Mouse (Mus musculus) layer of hippocampus, postnatal 10 days (tissue): ENCODE measurements around the gene Igf2r. TPM values are rescaled to one million over a fixed set of nuclear protein-coding genes. Genes with fewer than 3 reads are reported as not detected.

Experiments used
- DNase-seq, 2 experiments: peaks; one replicate each; pipeline ENCODE4 v3.0.0; 2021; ENCODE audit warnings: low spot score in 2 of 2
- total RNA-seq, 2 experiments: library from RNA; stranded (reverse); gene quantifications; 2 replicates each; pipeline ENCODE4 v1.2.3; 2021

The Igf2r gene
- total RNA-seq, 2 experiments from 2014 or later: 25.5 to 27.7 TPM

DNA sequence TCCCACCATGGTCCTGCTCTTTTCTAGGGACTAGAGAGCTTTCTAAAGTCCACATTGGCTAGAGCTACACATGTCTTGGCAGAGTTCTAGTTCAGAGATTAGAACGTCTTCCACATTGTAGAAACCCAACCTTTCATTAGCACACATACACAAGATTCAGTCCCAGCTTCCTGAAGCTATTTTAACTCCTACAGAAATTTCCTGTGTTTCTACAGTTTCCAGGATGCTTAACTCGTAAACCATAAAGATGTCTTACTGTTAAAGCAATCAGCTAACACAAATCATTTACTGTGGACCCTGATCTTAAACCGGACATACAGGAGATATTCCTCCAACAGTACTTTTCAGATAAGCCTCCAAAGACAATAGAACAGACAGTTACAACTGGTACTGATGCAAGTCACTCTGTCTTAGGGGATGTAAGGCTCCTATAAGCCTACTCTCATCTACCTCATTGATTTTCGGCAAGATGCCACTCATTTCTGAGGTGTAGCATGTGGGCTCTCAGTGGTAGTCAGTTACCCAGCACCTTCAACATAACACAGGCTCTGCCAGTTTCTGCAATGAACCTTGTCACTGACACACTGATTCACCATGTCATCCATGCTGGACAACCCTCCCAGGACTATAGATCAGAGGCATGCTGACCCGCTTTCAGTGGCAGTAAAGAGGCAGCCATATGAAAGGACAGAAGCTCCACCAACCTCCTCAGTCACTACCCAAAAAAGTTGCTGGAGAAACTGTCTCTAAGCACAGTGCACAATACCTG is 48.2 kb downstream of the Igf2r start:
- no peak for DNase-seq

GRCm38 (mm10) chr17:12718251-12718650 is 51.2 kb downstream of the Igf2r start:
- DNase-seq: no peak

GRCm38 (mm10) chr17:12717445-12717844 is 52.0 kb downstream of the Igf2r start:
- no peak for DNase-seq

DNA sequence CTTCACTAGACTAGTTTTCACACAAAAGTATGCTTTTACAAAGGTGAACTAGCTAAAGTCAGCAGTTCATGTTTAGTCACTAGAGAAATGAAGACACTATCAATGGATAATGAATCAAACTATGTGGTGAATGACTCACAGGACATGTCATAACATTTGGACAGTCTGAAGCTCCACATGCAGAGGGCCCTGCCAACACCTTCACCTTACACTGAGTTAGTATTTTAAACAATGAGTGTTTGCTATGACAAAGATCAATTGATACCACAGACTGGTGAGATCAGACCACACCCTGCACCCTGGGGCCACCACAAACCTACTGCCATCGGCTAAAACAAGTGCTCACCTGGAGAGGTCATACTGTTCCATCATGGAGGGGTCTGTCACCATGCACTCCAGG is 54.4 kb downstream of the Igf2r start:
- no peak for DNase-seq

GRCm38 (mm10) chr17:12714080-12714561 is 55.3 kb downstream of the Igf2r start:
- DNase-seq: no peak

DNA sequence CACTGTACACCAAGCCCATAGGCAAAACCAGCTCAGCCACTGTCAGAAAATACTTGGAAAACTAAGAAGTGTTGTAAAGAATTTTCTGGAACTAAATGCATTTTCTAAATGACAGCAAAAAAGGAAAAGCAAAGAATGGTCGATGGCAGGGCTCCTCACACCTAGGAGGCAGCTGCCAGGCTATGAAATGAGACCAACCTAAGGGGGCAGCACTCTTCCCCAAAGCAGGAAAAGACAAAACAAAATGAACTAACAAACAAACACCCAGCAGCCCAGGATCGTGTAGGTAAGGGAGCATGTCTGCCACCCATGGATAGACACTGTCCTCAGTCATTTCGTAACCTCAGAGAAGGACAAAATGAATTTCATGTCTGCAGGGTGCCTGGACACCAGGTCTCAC is 56.5 kb downstream of the Igf2r start:
- no peak for DNase-seq

- no peak for DNase-seq
Measured at GRCm38 (mm10) chr17:12712191-12712590, 57.3 kb downstream of the Igf2r start.

DNA sequence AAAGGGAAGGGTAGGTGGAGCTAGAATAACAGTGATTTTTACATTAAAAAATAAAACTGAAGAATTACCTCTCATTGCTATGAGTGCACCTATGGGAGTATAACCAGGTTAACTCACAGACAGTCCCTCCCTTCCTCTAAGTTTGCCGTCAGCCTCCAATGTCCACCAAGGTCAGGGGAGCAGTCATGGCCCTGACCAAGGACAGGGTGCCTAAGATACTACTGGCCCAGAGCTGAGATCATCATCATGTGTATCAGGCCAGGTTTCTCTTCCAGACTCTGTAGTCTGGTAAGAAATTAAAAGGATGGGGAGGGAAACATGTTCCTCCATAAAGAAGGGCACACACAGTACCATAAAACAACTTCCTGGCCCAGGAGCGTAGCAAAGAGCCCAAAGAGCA is 58.5 kb downstream of the Igf2r start:
- DNase-seq: no peak

GRCm38 (mm10) chr17:12710050-12710780 is 59.2 kb downstream of the Igf2r start:
- no peak for DNase-seq

DNA sequence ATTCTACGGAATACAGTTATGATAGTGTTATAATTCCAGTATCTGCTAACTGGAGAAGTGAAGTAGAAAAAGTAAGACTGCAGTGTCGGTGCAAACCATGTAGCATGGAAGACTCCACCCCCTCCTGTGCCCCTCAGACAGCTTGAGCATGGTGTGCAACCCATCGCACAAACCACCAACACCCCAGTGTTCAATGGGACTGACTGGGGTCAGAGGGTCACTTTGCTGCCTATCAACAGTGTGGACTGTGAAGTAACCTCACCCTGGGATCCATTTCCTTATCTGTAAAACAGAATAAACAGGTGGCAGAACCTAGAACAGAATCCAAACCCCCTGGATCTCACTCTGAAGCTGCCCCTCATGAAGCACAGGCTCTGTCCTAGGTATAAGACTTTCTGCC is 61.1 kb downstream of the Igf2r start:
- no peak for DNase-seq

GRCm38 (mm10) chr17:12706590-12707049 is 62.8 kb downstream of the Igf2r start:
- DNase-seq: no peak

DNA sequence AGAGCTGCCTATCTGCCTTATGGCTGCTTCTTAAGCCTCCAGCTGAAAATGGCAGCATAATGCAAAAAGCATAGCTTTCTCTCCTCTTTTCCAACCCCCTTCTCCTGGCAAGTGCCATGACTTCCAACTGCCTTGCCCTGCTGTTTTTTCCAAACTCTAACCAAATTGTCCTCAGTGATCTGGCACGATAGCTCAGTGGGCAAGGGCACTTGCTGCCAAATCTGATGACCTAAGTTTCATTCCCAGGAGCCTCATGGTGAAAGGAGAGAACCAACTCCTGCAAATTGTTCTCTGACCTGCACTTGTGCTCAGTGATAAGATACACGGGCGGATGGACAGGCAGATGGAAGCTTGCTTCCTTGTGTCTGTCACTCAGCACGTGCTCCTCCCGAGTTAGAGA is 66.6 kb downstream of the Igf2r start:
- no peak for DNase-seq

DNA sequence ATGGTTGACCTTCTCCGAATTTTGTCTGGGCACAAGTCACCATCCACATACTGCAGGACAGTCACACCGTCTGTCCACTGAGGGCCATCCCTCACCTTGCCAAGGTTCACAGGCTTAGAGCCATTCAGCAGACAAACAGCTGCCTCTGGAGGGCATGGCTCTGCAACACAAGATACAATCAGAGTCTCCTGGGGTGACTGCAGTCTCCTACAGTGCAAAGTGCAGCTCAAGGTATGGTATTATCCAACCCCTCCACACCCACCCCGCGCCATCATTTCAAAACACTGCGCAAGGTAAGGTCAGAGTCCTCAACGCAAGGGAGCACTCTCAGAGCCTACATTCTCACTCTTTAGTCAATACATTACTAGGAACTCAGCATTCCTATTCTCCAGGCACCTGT is 69.1 kb downstream of the Igf2r start:
- no peak for DNase-seq

- no peak for DNase-seq
Measured at GRCm38 (mm10) chr17:12691899-12692298, 77.6 kb downstream of the Igf2r start.

- peak; percentile 55 to 60 for DNase-seq
Measured at GRCm38 (mm10) chr17:12689537-12689936, 79.9 kb downstream of the Igf2r start.

- peak; percentile 36 to 51 for DNase-seq
Measured at GRCm38 (mm10) chr17:12688427-12689110, 80.9 kb downstream of the Igf2r start.

DNA sequence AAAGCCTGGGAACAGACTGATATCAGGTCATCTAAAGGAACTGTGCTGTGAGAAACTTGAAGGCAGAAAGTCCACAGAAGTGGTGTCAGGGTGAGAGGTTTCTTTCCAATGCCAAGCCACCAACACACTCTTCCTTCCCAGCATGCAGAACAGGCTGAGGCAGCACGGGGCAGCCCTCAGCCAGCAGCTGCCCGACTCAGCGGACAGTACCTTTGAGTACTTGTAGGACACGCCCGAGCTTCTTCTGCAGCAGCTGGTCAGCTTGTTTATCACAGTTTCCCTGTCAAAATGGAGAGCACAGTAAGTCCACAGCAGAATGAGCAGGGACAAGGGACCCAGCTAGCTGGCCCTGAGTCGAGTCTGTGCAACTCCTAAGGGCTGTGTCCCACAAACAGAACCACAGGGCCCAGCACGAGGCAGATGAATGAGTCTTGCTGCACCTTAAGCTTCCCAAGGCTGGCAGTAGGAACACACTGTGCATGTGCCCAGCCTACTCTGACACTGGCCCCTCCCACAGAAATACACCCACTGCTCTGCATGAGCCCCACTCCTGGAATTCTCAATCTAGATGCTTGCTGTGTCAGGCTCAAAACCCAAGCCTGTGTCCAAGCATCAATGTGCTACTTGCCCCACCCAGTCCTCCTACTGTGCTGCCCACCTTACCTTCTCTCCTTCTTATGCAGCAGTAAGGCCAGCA is 84.4 kb downstream of the Igf2r start:
- no peak for DNase-seq

DNA sequence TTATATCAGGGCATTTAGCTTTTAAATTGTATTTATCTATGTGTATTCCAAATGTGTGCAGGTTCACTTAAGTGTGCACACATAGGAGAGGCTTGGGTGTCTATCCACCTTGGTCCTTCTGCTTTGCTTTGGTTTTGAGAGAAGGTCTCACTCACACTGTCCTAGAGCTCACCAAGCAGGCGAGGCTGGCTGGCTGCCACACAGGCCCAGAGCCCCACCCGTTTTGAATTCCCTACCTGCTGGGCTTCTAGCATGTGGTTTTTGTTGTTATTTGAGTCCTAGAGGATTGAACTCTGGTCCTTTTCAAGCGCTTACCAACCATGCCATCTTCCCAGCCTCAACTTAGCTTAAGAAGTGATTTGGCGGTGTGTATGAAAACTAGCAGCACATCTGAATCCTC is 85.1 kb downstream of the Igf2r start:
- no peak for DNase-seq

DNA sequence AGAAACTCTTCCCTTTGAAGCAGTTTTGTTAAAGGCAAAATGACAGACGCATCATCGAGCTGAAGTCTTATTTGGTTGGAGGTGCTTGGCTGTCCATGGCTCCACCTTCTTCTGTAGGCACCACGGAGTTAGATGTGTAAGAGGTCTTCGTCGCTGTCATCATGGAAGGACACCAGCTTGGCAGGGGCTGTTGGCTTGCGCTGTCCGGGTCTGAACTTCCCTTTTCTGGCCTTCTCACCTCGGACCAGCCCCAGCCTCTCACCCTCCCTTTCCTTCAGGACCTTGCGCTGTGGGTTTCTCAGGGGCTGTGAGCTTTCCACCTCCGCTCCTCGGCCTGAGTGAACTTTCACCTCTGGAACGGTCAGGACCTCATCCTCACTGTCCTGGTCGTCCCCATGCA is 85.9 kb downstream of the Igf2r start:
- DNase-seq: no peak

GRCm38 (mm10) chr17:12678261-12678660 is 91.2 kb downstream of the Igf2r start:
- DNase-seq: no peak

- no peak for DNase-seq
Measured at GRCm38 (mm10) chr17:12677139-12677538, 92.3 kb downstream of the Igf2r start.
